Mouse (Mus musculus): ENCODE measurements at regions not wholly inside any gene's neighbourhood (a gene's known extent, or its start where the extent isn't known, plus 50 kb on each side); places are given as distances from the start of the nearest gene placed in this dataset.

GRCm38 (mm10) chr5:119739386-119739785 lies 68.9 kb downstream of the Tbx3 start:
- DNase-seq (ENCODE audit: low spot score in 2 of 2), result no peak

GRCm38 (mm10) chr5:119741116-119741515 lies 70.6 kb downstream of the Tbx3 start:
- DNase-seq (ENCODE audit: low spot score in 2 of 2), result peak; percentile 49 to 76

- DNase-seq (ENCODE audit: low spot score in 2 of 2), result no peak
These were observed 73.3 kb downstream of the Tbx3 start for GRCm38 (mm10) chr5:119743733-119744132.

GRCm38 (mm10) chr5:119747038-119747437 lies 76.6 kb downstream of the Tbx3 start:
- DNase-seq (ENCODE audit: low spot score in 2 of 2), result no peak

GRCm38 (mm10) chr5:119748667-119749066 lies 78.2 kb downstream of the Tbx3 start:
- no peak for DNase-seq (ENCODE audit: low spot score in 2 of 2)

GRCm38 (mm10) chr5:119749153-119749552 lies 78.7 kb downstream of the Tbx3 start:
- no peak for DNase-seq (ENCODE audit: low spot score in 2 of 2)

GRCm38 (mm10) chr5:119755782-119756181 lies 76.7 kb upstream of the Tbx5 start:
- DNase-seq (ENCODE audit: low spot score in 2 of 2), result no peak

GRCm38 (mm10) chr5:119758880-119759279 lies 73.6 kb upstream of the Tbx5 start:
- DNase-seq (ENCODE audit: low spot score in 2 of 2), result no peak

- DNase-seq (ENCODE audit: low spot score in 2 of 2), result no peak
These were observed 70.4 kb upstream of the Tbx5 start for GRCm38 (mm10) chr5:119762102-119762501.

GRCm38 (mm10) chr5:119763337-119763736 lies 69.1 kb upstream of the Tbx5 start:
- no peak for DNase-seq (ENCODE audit: low spot score in 2 of 2)

GRCm38 (mm10) chr5:119766372-119766771 lies 66.1 kb upstream of the Tbx5 start:
- no peak for DNase-seq (ENCODE audit: low spot score in 2 of 2)

- DNase-seq (ENCODE audit: low spot score in 2 of 2), result no peak
These were observed 61.5 kb upstream of the Tbx5 start for GRCm38 (mm10) chr5:119770951-119771350.

- DNase-seq (ENCODE audit: low spot score in 2 of 2), result no peak
These were observed 56.2 kb upstream of the Tbx5 start for GRCm38 (mm10) chr5:119776106-119776887.

GRCm38 (mm10) chr5:119777836-119778235 lies 54.6 kb upstream of the Tbx5 start:
- DNase-seq (ENCODE audit: low spot score in 2 of 2), result peak; percentile 26 to 28

GRCm38 (mm10) chr5:119781375-119781774 lies 51.1 kb upstream of the Tbx5 start:
- DNase-seq (ENCODE audit: low spot score in 2 of 2), result no peak

All from right cerebral cortex, postnatal 10 days (tissue).